Mouse (Mus musculus) stomach, embryonic 14.5 days (tissue): ENCODE measurements around the gene Fer. TPM values are rescaled to one million over a fixed set of nuclear protein-coding genes. Genes with fewer than 3 reads are reported as not detected.

Experiments used
- ATAC-seq: fragments of 200-750 bp; cut with Nextera tagmentation; 2 replicates; pipeline ENCODE4 v1.8.0; 2017; ENCODE audit warnings: low read depth, moderate TSS enrichment; ENCODE audit not compliant: insufficient number of reproducible peaks, insufficient read depth, low FRiP score
- H3K27ac ChIP-seq: fragments of 300-500 bp; sonication (generic); 2 replicates; pipeline ENCODE4 v1.5.1; 2014; ENCODE audit warnings: mild to moderate bottlenecking, low read length, moderate library complexity, mixed read lengths
- H3K27me3 ChIP-seq: fragments of 300-500 bp; sonication (generic); 2 replicates; pipeline ENCODE4 v1.6.1; 2014; ENCODE audit warnings: low read length, control low read depth, mixed read lengths; ENCODE audit not compliant: control insufficient read depth, insufficient read depth
- H3K36me3 ChIP-seq: fragments of 300-500 bp; sonication (generic); 2 replicates; pipeline ENCODE4 v1.6.1; 2014; ENCODE audit warnings: mild to moderate bottlenecking, control low read depth, low read length, moderate library complexity, mixed read lengths; ENCODE audit not compliant: control insufficient read depth, insufficient read depth
- H3K4me1 ChIP-seq: fragments of 300-500 bp; sonication (generic); 2 replicates; pipeline ENCODE4 v1.6.1; 2014; ENCODE audit warnings: low read length, control low read depth, mixed read lengths; ENCODE audit not compliant: control insufficient read depth, insufficient read depth
- H3K4me2 ChIP-seq: fragments of 300-500 bp; sonication (generic); replicated peaks from 2 replicates; pipeline ENCODE4 v1.6.1; 2014; ENCODE audit warnings: low read depth, low read length, control low read depth
- H3K4me3 ChIP-seq: fragments of 300-500 bp; sonication (generic); 2 replicates; pipeline ENCODE4 v1.5.1; 2014; ENCODE audit warnings: low read depth, low read length, control low read depth
- H3K9ac ChIP-seq: fragments of 300-500 bp; sonication (generic); replicated peaks from 2 replicates; pipeline ENCODE4 v1.6.1; 2014; ENCODE audit warnings: low read depth, mild to moderate bottlenecking, control low read depth, low read length, moderate library complexity, mixed read lengths
- H3K9me3 ChIP-seq: fragments of 300-500 bp; sonication (generic); 2 replicates; pipeline ENCODE4 v1.6.1; 2016; ENCODE audit warnings: low read depth, low read length, control low read depth; ENCODE audit not compliant: control insufficient read depth
- WGBS: fragments of 180-500 bp; shearing (Covaris S2); extraction: QIAGEN DNeasy Blood & Tissue Kit; methylation state at CpG from one replicate; pipeline ENCODE4 v1.1.7; 2014; 5-methylcytosine and 5-hydroxymethylcytosine counted together
- polyA plus RNA-seq: library from polyadenylated mRNA; unstranded; fragments of >200 nt; fragmentation: Nextera tagmentation; extraction: Ambion mirVana; gene quantifications from 2 replicates; pipeline ENCODE4 v1.2.1, GENCODE M21; 2014

The Fer gene
- polyA plus RNA-seq, 1 experiment from 2014 or later = 34.3 TPM

GRCm38 (mm10) chr17:64167731-64168130, 304.9 kb downstream of the Fer start:
- no peak for ATAC-seq
- 93% methylated on average over 5 of the region's 5 CpGs for WGBS
- no peaks in the 10 kb centered on the region for H3K9me3 ChIP-seq

GRCm38 (mm10) chr17:64170019-64170418, 307.2 kb downstream of the Fer start:
- Histone ChIP-seq H3K27me3 (no peaks in the 10 kb centered on the region), H3K27ac (no peak overlapping the region), H3K36me3 (no peaks in the 10 kb centered on the region), H3K4me2 (no peak overlapping the region), H3K9ac (no peak overlapping the region), H3K9me3 (no peaks in the 10 kb centered on the region), H3K4me3 (no peak overlapping the region), H3K4me1 (no peaks in the 10 kb centered on the region)
- 61% methylated on average over 5 of the region's 5 CpGs for WGBS
- ATAC-seq = no peak

More at GRCm38 (mm10) chr17:64167731-64168130, 304.9 kb downstream of the Fer start:
- Histone ChIP-seq H3K27me3 (no peaks in the 10 kb centered on the region), H3K27ac (no peak overlapping the region), H3K36me3 (no peaks in the 10 kb centered on the region), H3K9ac (no peak overlapping the region), H3K4me3 (no peak overlapping the region), H3K4me1 (no peaks in the 10 kb centered on the region), H3K4me2 (no peak overlapping the region)

DNA sequence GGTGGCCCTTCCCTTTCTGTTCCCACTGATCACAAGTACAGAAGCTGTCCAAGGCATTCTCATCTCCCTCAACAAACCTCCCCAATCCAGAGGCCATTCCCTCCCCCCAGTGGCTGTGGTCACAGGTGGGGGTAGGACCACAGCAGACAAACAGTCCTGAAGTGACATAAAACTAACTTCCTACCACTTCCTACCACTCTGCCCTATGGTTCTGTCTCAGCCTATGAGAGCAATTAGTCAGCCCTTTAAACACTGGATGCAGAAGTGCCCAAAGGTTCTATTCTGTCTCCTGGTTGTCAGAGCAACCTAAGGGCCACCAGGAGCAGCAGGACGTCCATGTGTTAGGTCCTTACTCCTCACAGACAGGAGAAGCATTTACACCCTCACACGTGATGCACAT, 309.6 kb downstream of the Fer start:
- no peak overlapping the region for H3K27ac ChIP-seq
- no peaks in the 10 kb centered on the region for H3K9me3 ChIP-seq
- no peak overlapping the region for H3K9ac ChIP-seq
- no peak overlapping the region for H3K4me2 ChIP-seq
- ATAC-seq = no peak
- H3K4me1 ChIP-seq = no peaks in the 10 kb centered on the region
- no peaks in the 10 kb centered on the region for H3K36me3 ChIP-seq
- WGBS = 75% methylated on average over 2 of the region's 2 CpGs
- H3K27me3 ChIP-seq = no peaks in the 10 kb centered on the region
- no peak overlapping the region for H3K4me3 ChIP-seq

DNA sequence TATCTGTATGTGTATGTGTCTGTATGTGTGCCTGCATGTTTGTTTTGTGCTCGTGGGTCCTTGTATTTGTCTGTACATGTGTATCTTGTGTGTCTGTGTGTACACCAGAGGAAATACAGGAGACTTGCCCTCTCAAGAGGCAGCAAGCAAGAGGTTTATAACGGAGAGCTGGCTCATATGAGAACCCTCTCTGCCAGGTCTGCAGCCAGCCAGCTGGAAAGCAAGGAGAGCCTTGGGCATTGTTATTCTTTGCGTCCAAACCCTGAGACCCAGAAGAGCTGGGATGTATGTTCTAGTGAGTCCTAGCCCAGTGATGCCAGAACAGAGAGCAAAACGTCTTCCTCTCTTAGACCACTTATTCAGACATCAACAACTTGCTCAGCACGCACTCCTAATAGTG, 317.7 kb downstream of the Fer start:
- Histone ChIP-seq H3K27me3 (no peaks in the 10 kb centered on the region), H3K4me2 (no peak overlapping the region), H3K4me3 (no peak overlapping the region), H3K36me3 (no peaks in the 10 kb centered on the region), H3K9me3 (no peaks in the 10 kb centered on the region), H3K9ac (no peak overlapping the region), H3K4me1 (no peaks in the 10 kb centered on the region), H3K27ac (no peak overlapping the region)
- WGBS = 65% methylated on average over 5 of the region's 5 CpGs
- no peak for ATAC-seq

GRCm38 (mm10) chr17:64181291-64181690, 318.4 kb downstream of the Fer start:
- no peaks in the 10 kb centered on the region for H3K4me1 ChIP-seq
- H3K27me3 ChIP-seq = no peaks in the 10 kb centered on the region
- H3K9me3 ChIP-seq = no peaks in the 10 kb centered on the region
- 55% methylated on average over 3 of the region's 3 CpGs for WGBS
- no peak overlapping the region for H3K27ac ChIP-seq
- no peak overlapping the region for H3K4me3 ChIP-seq
- no peak overlapping the region for H3K4me2 ChIP-seq
- no peaks in the 10 kb centered on the region for H3K36me3 ChIP-seq
- no peak overlapping the region for H3K9ac ChIP-seq
- ATAC-seq = no peak

DNA sequence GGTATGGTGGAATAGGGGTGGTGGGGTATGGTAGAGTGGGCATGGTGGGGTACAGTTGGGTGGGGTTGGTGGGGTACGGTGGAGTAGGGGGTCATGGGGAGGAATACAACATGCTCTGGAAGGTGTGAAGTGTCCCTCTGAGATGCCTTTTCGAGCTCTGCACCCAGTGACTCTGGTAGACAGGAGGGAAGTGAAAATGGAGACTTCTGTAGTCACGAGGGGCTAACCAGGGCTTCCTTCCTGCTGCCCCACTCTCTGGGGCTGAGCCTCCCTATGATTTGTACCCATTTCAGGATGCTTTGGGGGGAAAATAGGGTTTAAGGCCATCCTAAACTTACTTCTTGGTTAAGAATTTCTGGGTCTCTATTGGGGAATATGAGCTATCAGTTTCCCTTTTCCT, 319.7 kb downstream of the Fer start:
- Histone ChIP-seq H3K4me3 (no peak overlapping the region), H3K4me2 (no peak overlapping the region)

GRCm38 (mm10) chr17:64183196-64183595, 320.3 kb downstream of the Fer start:
- Histone ChIP-seq H3K9ac (no peak overlapping the region), H3K4me1 (no peaks in the 10 kb centered on the region), H3K4me3 (no peak overlapping the region), H3K27ac (no peak overlapping the region), H3K27me3 (no peaks in the 10 kb centered on the region), H3K4me2 (no peak overlapping the region), H3K9me3 (no peaks in the 10 kb centered on the region), H3K36me3 (no peaks in the 10 kb centered on the region)
- 60% methylated on average over 5 of the region's 5 CpGs for WGBS
- no peak for ATAC-seq

More for the DNA sequence above, 319.7 kb downstream of the Fer start:
- Histone ChIP-seq H3K27me3 (no peaks in the 10 kb centered on the region), H3K27ac (no peak overlapping the region), H3K36me3 (no peaks in the 10 kb centered on the region), H3K9me3 (no peaks in the 10 kb centered on the region), H3K9ac (no peak overlapping the region), H3K4me1 (no peaks in the 10 kb centered on the region)
- ATAC-seq = no peak
- 82% methylated on average over 3 of the region's 3 CpGs for WGBS

Other genes starting within 250 kb of the Fer start
- 3.5 and 3.6 TPM in 2 replicates for gene A930002H24Rik, start 729 bp downstream of the Fer start, polyA plus RNA-seq